Mouse (Mus musculus) gastrocnemius, postnatal 25 days (tissue): Measurements from ENCODE around the gene Ints1. TPM values are rescaled to one million over a fixed set of nuclear protein-coding genes. Genes with fewer than 3 reads are reported as not detected.

Experiments
- DNase-seq: peaks from one replicate; pipeline ENCODE4 v3.0.0; 2022
- microRNA-seq, 2 experiments: library from miRNA; unstranded; fragments of <30 nt; microRNA quantifications; one replicate each; pipeline ENCODE4 v1.2.0; 2021; ENCODE audit warnings: borderline replicate concordance in 2 of 2
- total RNA-seq, 2 experiments: library from RNA; stranded (reverse); gene quantifications; 1 replicate in 1 of 2; 2 replicates in 1 of 2; pipeline ENCODE4 v1.2.3; 2021

Ints1 gene
- total RNA-seq, 2 experiments from 2014 or later, result 25.6 to 32.1 TPM

- no peak for DNase-seq
Observed at GRCm38 (mm10) chr5:139718540-139718939, 56.9 kb downstream of the Ints1 start.

- peak; percentile 33 for DNase-seq
Observed at GRCm38 (mm10) chr5:139717723-139718122, 57.8 kb downstream of the Ints1 start.

DNA sequence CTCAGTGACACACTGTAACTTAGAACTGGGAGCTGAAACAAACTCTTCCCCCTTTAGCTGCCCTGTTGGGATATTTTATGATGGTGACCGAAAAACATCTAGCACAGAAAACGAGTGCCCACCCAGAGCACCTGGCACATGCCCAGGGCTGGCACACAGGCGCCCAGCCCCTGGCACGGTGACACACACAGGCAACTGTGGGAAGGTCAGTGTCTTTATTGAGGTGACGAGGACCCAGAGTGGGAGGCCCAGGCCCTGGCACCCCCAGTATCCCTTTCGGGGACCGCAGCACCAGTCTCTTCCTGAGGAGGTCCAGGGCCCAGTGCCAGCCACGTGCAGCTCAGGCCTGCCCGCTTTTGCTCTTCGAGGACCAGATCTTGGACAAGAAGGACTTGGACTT lies 69.0 kb downstream of the Ints1 start:
- DNase-seq, result no peak

DNA sequence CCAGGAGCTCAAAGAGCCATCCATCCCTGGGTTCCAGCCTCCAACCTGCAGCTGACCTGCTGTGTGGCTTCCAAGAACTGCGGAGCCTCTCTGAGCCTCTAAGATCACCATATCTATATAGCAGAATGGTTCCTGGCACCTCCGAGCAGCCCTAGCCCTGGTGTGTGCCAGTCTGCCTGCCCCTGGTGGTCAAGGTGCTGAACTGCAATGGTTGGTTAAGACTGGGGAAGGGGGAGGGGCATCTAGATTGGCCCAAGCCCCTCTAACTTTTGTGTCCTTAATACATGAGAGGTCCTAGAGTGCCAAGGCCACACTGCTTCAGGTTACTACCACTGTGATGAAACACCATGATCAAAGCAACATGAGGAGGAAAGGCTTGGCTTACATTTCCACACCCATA lies 72.6 kb downstream of the Ints1 start:
- no peak for DNase-seq

DNA sequence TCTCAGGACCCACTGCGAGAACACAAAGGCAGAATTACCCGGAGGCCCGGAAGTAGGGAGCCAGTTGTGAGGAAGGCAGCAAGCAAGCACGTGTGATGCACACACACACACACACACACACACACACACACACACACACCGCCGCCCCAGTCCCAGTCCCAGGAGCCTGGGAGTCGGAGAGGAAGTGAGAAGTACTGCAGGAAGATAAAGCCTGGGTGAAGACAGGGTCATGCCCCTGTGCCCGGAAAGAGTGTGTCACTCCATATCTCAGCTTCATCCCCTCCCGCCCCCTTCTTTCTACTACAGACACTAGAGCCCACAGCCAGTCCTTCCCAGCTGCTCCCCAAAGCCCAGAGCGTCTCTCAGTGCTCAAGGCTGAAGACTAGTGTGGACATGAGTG lies 73.2 kb downstream of the Ints1 start:
- no peak for DNase-seq

Small RNA genes lying within 50 kb of the gene (microRNA-seq; reads per million reads assigned to microRNA genes)
- 0 reads per million in 2 experiments for gene Mir7037

Other genes with a start within 250 kb of the Ints1 start
- gene Uncx, start 232.2 kb downstream of the Ints1 start, total RNA-seq, result not detected
- 1 to 10 TPM in 1 of 2 experiments, under 1 TPM in 1; 0.64 to 1.3 TPM for gene Micall2, start 39.3 kb downstream of the Ints1 start, total RNA-seq
- 10 to 100 TPM; 12.9 to 17.5 TPM for gene Mafk, start 15.8 kb upstream of the Ints1 start, total RNA-seq
- gene Tmem184a, start 44.2 kb upstream of the Ints1 start, total RNA-seq, result under 1 TPM; 0.80 to 0.87 TPM
- gene Gm26938, start 50.7 kb upstream of the Ints1 start, total RNA-seq, result not detected
- gene Psmg3, start 51.2 kb upstream of the Ints1 start, total RNA-seq, result 1 to 10 TPM; 7.4 to 9.2 TPM
- gene Elfn1, start 132.3 kb upstream of the Ints1 start, total RNA-seq, result not detected